Mouse (Mus musculus) liver, embryonic 14.5 days (tissue): ENCODE measurements at regions not wholly inside any gene's neighbourhood (a gene's known extent, or its start where the extent isn't known, plus 50 kb on each side); places are given as distances from the start of the nearest gene placed in this dataset.

Experiments used
- ATAC-seq: fragments of 200-750 bp; cut with Nextera tagmentation; 2 replicates; pipeline ENCODE4 v1.8.0; 2017; ENCODE audit warnings: moderate number of reproducible peaks, mild to moderate bottlenecking, moderate library complexity; ENCODE audit not compliant: insufficient read depth
- DNase-seq, 3 experiments: peaks; one replicate each; pipeline ENCODE4 v3.0.0-alpha.2; 2012 to 2013; ENCODE audit warnings: low read depth in 3 of 3, low spot score in 3 of 3
- H3K27ac ChIP-seq: fragments of 300-500 bp; sonication (generic); 2 replicates; pipeline ENCODE4 v1.5.1; 2014; ENCODE audit warnings: moderate library complexity, mild to moderate bottlenecking, control low read depth, inconsistent platforms
- H3K27me3 ChIP-seq: fragments of 300-500 bp; sonication (generic); 2 replicates; pipeline ENCODE4 v1.6.1; 2014; ENCODE audit warnings: mild to moderate bottlenecking, low read length, moderate library complexity; ENCODE audit not compliant: control insufficient read depth, insufficient read depth
- H3K36me3 ChIP-seq: fragments of 300-500 bp; sonication (generic); replicated peaks from 2 replicates; pipeline ENCODE4 v1.6.1; 2014; ENCODE audit warnings: low read depth; ENCODE audit not compliant: control insufficient read depth, insufficient read depth
- H3K4me1 ChIP-seq, 2 experiments: fragments of 200-500 bp in 1 of 2; fragments of 300-500 bp in 1 of 2; sonication (generic) in 1 of 2; replicated peaks; 2 replicates each; pipeline ENCODE4 v1.6.1; 2012 to 2014; ENCODE audit warnings: antibody characterized with exemption in 1 of 2, inconsistent platforms in 1 of 2, low read length in 1 of 2; ENCODE audit not compliant: control insufficient read depth in 2 of 2, insufficient read depth in 2 of 2
- H3K4me2 ChIP-seq: fragments of 300-500 bp; sonication (generic); 2 replicates; pipeline ENCODE4 v1.6.1; 2014; ENCODE audit warnings: low read depth, mild to moderate bottlenecking, control low read depth, moderate library complexity
- H3K4me3 ChIP-seq, 2 experiments: fragments of 200-500 bp in 1 of 2; fragments of 300-500 bp in 1 of 2; sonication (generic) in 1 of 2; 2 replicates each; pipeline ENCODE4 v1.5.1; 2012 to 2014; ENCODE audit warnings: low read depth in 2 of 2, low read length in 2 of 2, mild to moderate bottlenecking in 2 of 2, control low read depth in 1 of 2, inconsistent platforms in 1 of 2, moderate library complexity in 1 of 2; ENCODE audit not compliant: insufficient read depth in 1 of 2
- H3K9ac ChIP-seq: fragments of 300-500 bp; sonication (generic); replicated peaks from 2 replicates; pipeline ENCODE4 v1.6.1; 2014; ENCODE audit warnings: mild to moderate bottlenecking, control low read depth, moderate library complexity
- H3K9me3 ChIP-seq: fragments of 300-500 bp; sonication (generic); 2 replicates; pipeline ENCODE4 v1.6.1; 2016; ENCODE audit warnings: low read length, mixed read lengths; ENCODE audit not compliant: control insufficient read depth
- CTCF ChIP-seq: IDR thresholded peaks from 2 replicates; pipeline ENCODE4 v1.5.1; 2016; ENCODE audit warnings: antibody characterized with exemption, low read depth, control low read depth
- EP300 ChIP-seq: IDR thresholded peaks from 2 replicates; pipeline ENCODE4 v1.6.1; 2016; ENCODE audit warnings: antibody characterized with exemption, low read depth
- WGBS: fragments of 180-500 bp; shearing (Covaris S2); extraction: QIAGEN DNeasy Blood & Tissue Kit; methylation state at CpG from one replicate; pipeline ENCODE4 v1.1.7; 2014; ENCODE audit not compliant: insufficient replicate concordance; 5-methylcytosine and 5-hydroxymethylcytosine counted together

GRCm38 (mm10) chr4:152733017-152733416 lies 255.3 kb upstream of the Kcnab2 start:
- no peaks in the 10 kb centered on the region for H3K27me3 ChIP-seq
- DNase-seq (no peak), ATAC-seq (no peak)
- no peaks in the 10 kb centered on the region for H3K36me3 ChIP-seq
- no peak overlapping the region for H3K4me2 ChIP-seq
- no peaks in the 10 kb centered on the region for H3K4me1 ChIP-seq
- no peak overlapping the region for H3K9ac ChIP-seq
- H3K4me3 ChIP-seq = no peak overlapping the region
- TF ChIP-seq CTCF (no peak), EP300 (no peak)
- H3K9me3 ChIP-seq = no peaks in the 10 kb centered on the region; the same call in 1 of the 2 replicates
- 47% methylated on average over 2 of the region's 2 CpGs for WGBS
- no peak overlapping the region for H3K27ac ChIP-seq

- H3K4me2 ChIP-seq = no peak overlapping the region
- H3K27ac ChIP-seq = no peak overlapping the region
- DNase-seq = no peak
- no peaks in the 10 kb centered on the region; the same call in 1 of the 2 replicates for H3K9me3 ChIP-seq
- no peak for ATAC-seq
- H3K4me1 ChIP-seq = no peaks in the 10 kb centered on the region
- TF ChIP-seq CTCF = 0 out of 2 replicates have a peak, but pooled peaks have one; percentile 15
- no peak for TF ChIP-seq EP300
- no peak overlapping the region for H3K9ac ChIP-seq
- H3K27me3 ChIP-seq = no peaks in the 10 kb centered on the region
- H3K4me3 ChIP-seq = no peak overlapping the region
- H3K36me3 ChIP-seq = no peaks in the 10 kb centered on the region
- 65% methylated on average over 10 of the region's 10 CpGs for WGBS
Measured at GRCm38 (mm10) chr4:152731988-152732387, 254.3 kb upstream of the Kcnab2 start.

GRCm38 (mm10) chr4:152731082-152731720 lies 253.5 kb upstream of the Kcnab2 start:
- no peak overlapping the region for H3K9ac ChIP-seq
- no peaks in the 10 kb centered on the region for H3K36me3 ChIP-seq
- H3K4me2 ChIP-seq = no peak overlapping the region
- TF ChIP-seq EP300 = no peak
- no peak for TF ChIP-seq CTCF
- 37% methylated on average over 10 of the region's 10 CpGs for WGBS
- DNase-seq (no peak), ATAC-seq (no peak)
- no peak overlapping the region for H3K4me3 ChIP-seq
- H3K4me1 ChIP-seq = no peaks in the 10 kb centered on the region
- no peaks in the 10 kb centered on the region; the same call in 1 of the 2 replicates for H3K9me3 ChIP-seq
- H3K27me3 ChIP-seq = no peaks in the 10 kb centered on the region
- no peak overlapping the region for H3K27ac ChIP-seq

- Histone ChIP-seq H3K36me3 (no peaks in the 10 kb centered on the region), H3K4me2 (no peak overlapping the region), H3K9ac (no peak overlapping the region), H3K4me3 (no peak overlapping the region), H3K27me3 (no peaks in the 10 kb centered on the region), H3K4me1 (no peaks in the 10 kb centered on the region), H3K27ac (no peak overlapping the region), H3K9me3 (no peaks in the 10 kb centered on the region; the same call in 1 of the 2 replicates)
- 61% methylated on average over 6 of the region's 6 CpGs for WGBS
- DNase-seq (no peak), ATAC-seq (no peak)
- no peak for TF ChIP-seq CTCF
- TF ChIP-seq EP300 = no peak
Measured at GRCm38 (mm10) chr4:152729421-152729820, 251.8 kb upstream of the Kcnab2 start.

- no peaks in the 10 kb centered on the region for H3K4me1 ChIP-seq
- no peaks in the 10 kb centered on the region for H3K9me3 ChIP-seq
- no peak overlapping the region for H3K4me2 ChIP-seq
- no peak for ATAC-seq
- H3K27me3 ChIP-seq = no peaks in the 10 kb centered on the region
- no peak for DNase-seq
- no peak overlapping the region for H3K27ac ChIP-seq
- no peak for TF ChIP-seq CTCF
- no peak for TF ChIP-seq EP300
- no peak overlapping the region for H3K9ac ChIP-seq
- H3K36me3 ChIP-seq = no peaks in the 10 kb centered on the region
- H3K4me3 ChIP-seq = no peak overlapping the region
- 52% methylated on average over 5 of the region's 5 CpGs for WGBS
Measured at GRCm38 (mm10) chr4:152725881-152726280, 248.2 kb upstream of the Kcnab2 start.
